Mouse (Mus musculus) neutrophil, adult 5-6 weeks (primary cell): ENCODE measurements around the gene Sla2. TPM values are rescaled to one million over a fixed set of nuclear protein-coding genes. Genes with fewer than 3 reads are reported as not detected.
A peak's percentile ranks its signal among the peaks of the same experiment; 100 is the strongest.
"Not testable (repeated sequence)": the region's sequence is repeated elsewhere in the genome, so short reads cannot be mapped to it uniquely, and the experiment has no call there.

Experiments
- ATAC-seq: fragments of 151-379, 151-347 bp; 2 replicates; pipeline ENCODE4 v1.8.0; 2017; ENCODE audit warnings: mild to moderate bottlenecking, moderate TSS enrichment; ENCODE audit not compliant: insufficient number of reproducible peaks, poor library complexity, low FRiP score, severe bottlenecking; ENCODE audit errors: extremely low read depth
- total RNA-seq: library from RNA; stranded (forward); fragments of 200-1000 nt; gene quantifications from 2 replicates; pipeline ENCODE4 v1.2.3, GENCODE M21; 2017

Sla2 gene
- total RNA-seq, 1 experiment from 2014 or later, result 4.8 TPM

- no peak for ATAC-seq
Measured at GRCm38 (mm10) chr2:156848526-156849182, 38.3 kb downstream of the Sla2 start.

DNA sequence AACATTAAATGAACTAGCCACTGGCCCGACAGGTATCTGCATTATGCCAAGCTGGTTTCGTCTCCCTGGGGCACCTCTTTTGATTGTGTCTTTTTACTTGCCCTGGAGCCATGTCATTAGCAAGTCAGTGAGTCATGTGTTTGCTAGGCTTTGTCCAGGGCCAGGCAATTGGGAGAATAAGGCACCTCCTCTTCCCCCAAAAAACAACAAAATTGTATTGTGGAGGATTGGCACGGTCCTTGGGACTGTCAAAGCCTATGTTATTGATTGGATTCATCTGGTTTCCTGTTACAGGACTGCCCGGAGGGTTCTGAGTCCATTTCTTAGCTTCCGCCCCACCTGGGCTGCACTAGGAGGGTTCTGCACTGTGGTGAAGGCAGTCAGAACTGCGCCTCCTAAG lies 39.3 kb downstream of the Sla2 start:
- no peak for ATAC-seq

DNA sequence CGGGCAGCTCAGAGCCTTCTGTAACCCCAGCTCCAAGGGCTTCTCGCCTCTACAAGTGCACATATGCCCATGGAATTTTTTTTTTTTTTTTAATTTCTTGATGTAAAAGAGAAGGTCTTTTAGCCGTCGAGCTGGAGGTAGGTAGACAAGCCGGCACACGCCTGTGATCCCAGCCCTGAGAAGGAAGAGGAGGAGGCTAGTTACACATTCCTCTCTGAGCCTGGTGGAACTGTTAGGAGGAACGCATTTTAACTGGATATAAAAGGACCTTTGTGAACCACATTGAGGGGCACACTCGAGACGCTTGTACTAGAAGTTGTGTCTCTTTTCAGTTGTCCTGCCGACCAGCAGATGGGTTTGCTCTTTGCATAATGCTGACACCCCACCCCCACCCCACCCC lies 42.3 kb downstream of the Sla2 start:
- ATAC-seq, result no peak

GRCm38 (mm10) chr2:156843331-156843730 lies 43.7 kb downstream of the Sla2 start:
- no peak for ATAC-seq

DNA sequence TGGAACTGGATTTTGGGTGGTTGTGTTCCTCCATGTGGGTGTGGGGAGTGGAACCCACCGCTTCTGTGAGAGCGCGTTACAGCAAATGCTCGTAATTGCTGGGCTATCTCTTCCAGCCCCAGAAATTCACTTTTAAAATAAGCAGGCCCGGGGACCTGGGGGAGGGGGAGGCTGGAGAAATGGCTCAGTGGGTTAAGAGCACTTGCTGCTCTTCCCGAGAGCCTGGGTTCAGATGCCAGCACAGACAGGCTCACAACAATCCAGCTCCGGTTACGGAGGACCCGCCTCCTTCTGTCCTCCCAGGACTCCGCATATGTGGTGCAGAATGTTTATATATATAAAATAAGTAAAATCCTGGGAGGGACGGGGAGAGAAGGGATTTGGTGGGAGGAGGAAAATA lies 44.3 kb downstream of the Sla2 start:
- ATAC-seq, result no peak

- peak; percentile 18; the same call in 1 of the 2 replicates for ATAC-seq
Measured at GRCm38 (mm10) chr2:156841841-156842706, 44.9 kb downstream of the Sla2 start.

- ATAC-seq, result no peak
Measured at GRCm38 (mm10) chr2:156841028-156841840, 45.8 kb downstream of the Sla2 start.

DNA sequence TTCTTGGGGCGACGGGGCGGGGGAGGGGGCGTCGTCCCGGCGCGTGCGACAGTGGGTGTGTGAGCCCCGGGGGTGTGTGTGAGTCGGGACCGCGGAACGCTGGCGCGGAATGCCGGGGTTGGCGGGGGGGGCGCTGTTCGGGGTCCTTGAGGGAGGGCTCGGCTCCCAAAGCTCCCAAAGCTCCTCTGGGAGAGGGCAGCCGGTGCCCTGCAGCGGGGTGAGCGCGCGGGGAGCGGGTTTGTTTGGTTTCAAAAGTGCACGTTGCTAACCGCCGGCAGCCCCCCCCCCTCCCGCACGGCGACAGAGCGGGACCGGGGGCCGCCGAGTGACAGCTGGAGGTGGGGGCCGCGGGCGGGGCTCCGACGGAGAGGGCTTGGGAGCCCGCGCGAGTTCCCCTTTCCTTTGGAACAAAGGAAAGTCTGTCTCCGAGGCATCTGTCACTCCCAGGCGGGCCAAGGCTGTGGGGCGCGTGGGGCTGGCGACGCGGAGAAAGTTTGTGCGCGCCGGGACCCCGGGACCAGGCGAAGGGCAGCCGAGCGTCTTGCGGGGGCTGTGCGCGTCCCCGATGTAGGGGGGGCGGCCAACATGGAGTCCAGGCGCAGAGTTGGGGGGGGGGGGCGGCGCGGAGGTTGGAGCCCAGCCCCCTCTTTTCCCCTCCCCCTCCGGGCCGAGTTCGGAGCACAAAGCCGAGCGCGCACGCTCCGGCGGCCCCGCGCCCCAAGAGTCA lies 46.5 kb downstream of the Sla2 start:
- 0 out of 2 replicates have a peak, but pooled peaks have one; percentile 18 for ATAC-seq

- ATAC-seq, result peak; percentile 69
Measured at GRCm38 (mm10) chr2:156839319-156840191, 47.4 kb downstream of the Sla2 start, which contains the start of gene Tgif2. TSS of gene Tgif2 (plus strand) at chr2:156840007.

DNA sequence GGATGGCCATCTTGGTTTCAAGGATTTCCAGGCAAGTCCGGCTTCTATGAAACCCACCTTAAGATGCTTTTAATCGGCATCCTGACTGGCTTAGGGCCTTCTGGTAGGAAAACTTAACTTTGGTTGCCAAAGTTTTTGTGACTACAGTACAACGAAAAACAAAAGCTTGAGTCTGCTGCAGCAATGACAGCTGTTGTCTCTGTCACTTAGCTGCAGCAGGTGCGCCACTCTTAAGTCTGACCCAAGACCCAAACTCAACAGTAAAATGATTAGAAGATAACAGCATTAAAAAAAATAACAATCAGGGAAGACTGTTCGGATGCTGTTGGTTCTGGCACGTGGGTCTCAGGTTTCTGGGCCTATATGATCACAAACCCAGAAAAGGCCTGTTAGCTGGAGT lies 48.2 kb downstream of the Sla2 start:
- ATAC-seq, result no peak

DNA sequence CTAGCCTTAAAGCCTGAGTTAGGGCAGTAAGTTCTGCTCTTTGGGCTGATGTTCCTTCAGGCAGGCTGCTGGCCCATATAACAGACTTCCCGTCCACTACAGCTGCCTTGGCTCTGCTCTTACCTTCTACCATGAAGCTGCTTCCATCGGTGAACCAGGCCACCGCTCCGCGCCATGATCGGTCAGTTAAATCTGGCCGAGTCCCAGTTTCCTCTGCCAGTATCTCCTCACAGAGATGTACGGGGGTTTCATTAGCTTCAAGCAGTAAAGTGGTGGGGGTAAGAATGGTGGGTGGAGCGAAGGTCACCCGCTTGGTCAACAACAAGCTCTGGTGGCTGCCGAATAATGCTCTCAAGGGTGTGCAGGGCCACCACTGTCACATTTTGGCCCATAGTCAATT lies 52.7 kb downstream of the Sla2 start:
- ATAC-seq, result no peak

- not testable (repeated sequence) for ATAC-seq
Measured at GRCm38 (mm10) chr2:156825128-156825527, 61.9 kb downstream of the Sla2 start.

Other genes starting within 250 kb of the Sla2 start
- gene Myl9, start 111.8 kb downstream of the Sla2 start, total RNA-seq, result 22.3 and 27.6 TPM in 2 replicates
- 9.9 and 15.8 TPM in 2 replicates for gene Tgif2, start 47.2 kb downstream of the Sla2 start, total RNA-seq
- 6.9 and 8.0 TPM in 2 replicates for gene 4930518I15Rik, start 29.2 kb downstream of the Sla2 start, total RNA-seq
- 107 and 115 TPM in 2 replicates for gene Rab5if, start 24.1 kb downstream of the Sla2 start, total RNA-seq
- gene Ndrg3, start 104.9 kb upstream of the Sla2 start, total RNA-seq, result 34.4 and 43.1 TPM in 2 replicates
- gene Dsn1, start 120.0 kb upstream of the Sla2 start, total RNA-seq, result 11.0 and 14.4 TPM in 2 replicates
- 0.23 and 0.25 TPM in 2 replicates for gene Soga1, start 192.1 kb upstream of the Sla2 start, total RNA-seq
- not detected in 2 replicates for gene Tldc2, start 199.9 kb upstream of the Sla2 start, total RNA-seq
- gene Samhd1, start 248.1 kb upstream of the Sla2 start, total RNA-seq, result 1,618 and 1,994 TPM in 2 replicates